Mouse (Mus musculus): ENCODE results near the gene Armc12. TPM values are rescaled to one million over a fixed set of nuclear protein-coding genes. Genes with fewer than 3 reads are reported as not detected.

Armc12 gene
- polyA plus RNA-seq, 1 experiment: not detected

DNA sequence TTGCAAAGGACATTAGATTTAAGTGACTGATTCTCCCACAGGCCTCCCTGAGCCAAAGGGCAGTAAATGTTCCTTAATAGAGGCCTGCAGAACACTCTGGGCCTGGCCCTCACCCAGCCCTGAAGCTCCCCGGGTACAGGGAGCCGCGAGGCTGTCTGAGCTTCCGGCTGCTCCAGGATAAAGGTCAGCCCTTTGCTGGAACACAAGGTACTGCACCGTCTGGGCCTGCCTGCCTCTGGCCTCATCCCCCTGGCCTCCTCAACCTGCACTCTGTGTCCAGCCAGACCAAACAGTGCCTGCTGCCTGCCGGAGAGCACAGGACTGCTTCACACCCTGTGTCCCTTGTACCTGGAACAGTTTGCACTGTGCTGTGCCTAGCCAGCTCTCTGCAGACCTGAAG lies 17.9 kb upstream of the Armc12 start:
- TF ChIP-seq POLR2A (IDR thresholded peaks at IDR 0.05; ENCODE audit: low read depth, low read length): no peak
- TF ChIP-seq CTCF (IDR thresholded peaks at IDR 0.05; ENCODE audit: borderline replicate concordance, insufficient read depth, low read length): no peak
- Histone ChIP-seq H3K4me3 (ENCODE audit: insufficient read depth, low read length) (no peak overlapping the region), H3K27ac (ENCODE audit: insufficient read depth, low read length) (no peak overlapping the region), H3K4me1 (ENCODE audit: control insufficient read depth, insufficient read depth, low read length) (peaks cover 13% of the 10 kb centered on the region)

DNA sequence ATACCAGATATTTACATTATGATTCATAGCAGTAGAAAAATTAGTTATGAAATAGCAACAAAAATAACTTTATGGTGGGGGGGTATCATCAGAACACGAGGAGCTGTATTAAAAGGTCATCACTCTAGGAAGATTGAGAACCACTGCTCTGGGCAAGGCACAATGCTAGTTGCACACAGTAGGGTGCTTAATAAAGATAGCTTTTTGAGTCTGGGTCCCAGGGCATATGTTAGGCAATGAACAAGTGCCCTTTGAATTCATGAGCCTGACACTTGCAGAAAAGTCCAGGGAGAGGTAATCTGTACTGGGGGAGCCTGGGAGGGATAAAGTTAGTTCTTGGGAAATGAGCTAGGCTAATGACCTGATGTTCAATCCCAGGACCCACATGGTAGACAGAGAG lies 17.3 kb upstream of the Armc12 start:
- no peak overlapping the region for H3K4me3 ChIP-seq (ENCODE audit: insufficient read depth, low read length)
- H3K27ac ChIP-seq (ENCODE audit: insufficient read depth, low read length): no peak overlapping the region
- H3K4me1 ChIP-seq (ENCODE audit: control insufficient read depth, insufficient read depth, low read length): peaks cover 13% of the 10 kb centered on the region
- TF ChIP-seq POLR2A (IDR thresholded peaks at IDR 0.05; ENCODE audit: low read depth, low read length) (no peak), CTCF (IDR thresholded peaks at IDR 0.05; ENCODE audit: borderline replicate concordance, insufficient read depth, low read length) (no peak)

DNA sequence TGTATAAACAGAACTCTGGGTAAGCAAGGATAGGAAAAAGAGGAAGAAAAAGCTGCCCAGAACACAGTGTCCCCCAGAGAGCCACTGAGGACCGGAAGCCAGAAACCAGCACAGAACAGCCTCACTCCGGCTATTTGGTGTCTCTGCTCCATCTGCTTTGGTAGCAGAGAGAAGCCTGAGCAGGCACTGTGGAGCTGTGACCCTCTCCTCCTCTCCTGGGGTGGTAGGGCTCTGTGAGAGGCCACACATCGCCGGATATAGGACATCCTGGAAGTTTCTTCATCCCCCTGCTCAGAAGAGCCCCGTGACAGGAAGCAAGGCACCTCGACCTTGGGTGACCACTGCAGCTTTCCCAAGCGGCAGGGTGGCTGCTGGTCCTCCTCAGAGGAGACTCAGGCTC lies 16.8 kb upstream of the Armc12 start:
- H3K27ac ChIP-seq (ENCODE audit: insufficient read depth, low read length): no peak overlapping the region
- H3K4me1 ChIP-seq (ENCODE audit: control insufficient read depth, insufficient read depth, low read length): peaks cover 13% of the 10 kb centered on the region
- H3K4me3 ChIP-seq (ENCODE audit: insufficient read depth, low read length): no peak overlapping the region
- TF ChIP-seq CTCF (IDR thresholded peaks at IDR 0.05; ENCODE audit: borderline replicate concordance, insufficient read depth, low read length) (no peak), POLR2A (IDR thresholded peaks at IDR 0.05; ENCODE audit: low read depth, low read length) (no peak)

DNA sequence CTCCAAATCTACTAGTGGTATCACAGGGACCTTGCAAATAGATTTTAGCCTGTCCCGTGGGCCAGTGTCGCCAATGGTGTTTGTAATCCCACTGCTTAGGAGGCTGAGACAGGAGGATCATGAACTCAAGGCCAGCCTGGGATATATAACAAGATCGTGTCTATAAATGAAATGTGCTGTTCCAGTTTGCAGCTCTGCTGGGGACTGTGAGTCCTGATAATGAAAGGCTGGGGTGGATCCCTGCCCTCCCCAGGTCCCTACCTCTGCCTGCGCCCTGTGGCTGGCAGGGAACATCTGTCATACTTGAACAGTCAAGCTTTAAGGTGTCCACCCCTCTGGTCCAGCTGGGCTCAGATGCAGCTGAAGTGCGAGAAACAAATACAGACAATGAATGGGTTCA lies 16.1 kb upstream of the Armc12 start:
- Histone ChIP-seq H3K27ac (ENCODE audit: insufficient read depth, low read length) (no peak overlapping the region), H3K4me1 (ENCODE audit: control insufficient read depth, insufficient read depth, low read length) (peaks cover 13% of the 10 kb centered on the region), H3K4me3 (ENCODE audit: insufficient read depth, low read length) (no peak overlapping the region)
- no peak for TF ChIP-seq CTCF (IDR thresholded peaks at IDR 0.05; ENCODE audit: borderline replicate concordance, insufficient read depth, low read length)

DNA sequence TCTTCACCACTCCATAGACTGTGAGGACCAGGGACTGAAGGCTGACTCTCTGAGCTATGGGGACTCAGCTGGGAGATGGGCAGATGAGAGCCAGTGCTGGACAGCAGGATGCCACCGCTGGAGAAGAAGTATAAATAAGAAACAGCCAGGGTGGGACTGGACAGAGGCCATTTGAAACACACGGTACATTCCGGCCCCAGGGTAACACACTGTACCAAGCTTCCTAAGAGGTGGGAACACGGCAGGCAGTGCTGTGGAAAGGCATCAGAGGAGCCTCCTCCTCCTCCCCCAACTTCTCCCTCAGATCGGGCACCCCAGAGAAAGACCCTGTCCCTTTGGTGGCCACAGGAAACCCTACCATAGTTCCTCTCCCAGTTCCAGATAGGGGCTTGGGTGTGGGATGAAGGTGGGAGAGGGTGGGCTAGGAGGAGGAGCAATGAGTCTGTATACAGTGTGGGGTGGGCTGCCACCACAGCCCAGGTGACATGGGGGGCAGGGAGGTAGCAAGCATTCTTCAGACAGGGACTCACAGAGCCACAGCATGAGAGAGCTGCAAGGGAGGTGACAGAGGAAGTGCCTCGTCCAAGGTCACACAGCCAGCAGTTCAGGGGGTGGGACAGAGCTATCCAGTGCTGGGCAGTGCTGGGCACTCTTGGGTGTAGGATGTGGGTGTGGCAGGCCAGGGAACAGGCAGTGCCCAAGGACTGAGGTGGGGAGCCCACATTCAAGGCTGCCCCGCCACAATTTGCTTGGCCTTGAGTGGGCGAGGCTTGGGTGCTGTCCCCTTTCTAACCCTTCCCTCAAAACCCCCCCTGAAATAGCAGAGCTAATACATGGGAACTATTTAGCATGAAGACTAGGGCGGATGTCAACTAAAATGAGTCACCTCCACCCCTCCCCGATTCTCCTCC lies 14.9 kb upstream of the Armc12 start:
- Histone ChIP-seq H3K27ac (ENCODE audit: insufficient read depth, low read length) (no peak overlapping the region), H3K4me1 (ENCODE audit: control insufficient read depth, insufficient read depth, low read length) (peaks cover 13% of the 10 kb centered on the region), H3K4me3 (ENCODE audit: insufficient read depth, low read length) (no peak overlapping the region)
- no peak for TF ChIP-seq CTCF (IDR thresholded peaks at IDR 0.05; ENCODE audit: borderline replicate concordance, insufficient read depth, low read length)

DNA sequence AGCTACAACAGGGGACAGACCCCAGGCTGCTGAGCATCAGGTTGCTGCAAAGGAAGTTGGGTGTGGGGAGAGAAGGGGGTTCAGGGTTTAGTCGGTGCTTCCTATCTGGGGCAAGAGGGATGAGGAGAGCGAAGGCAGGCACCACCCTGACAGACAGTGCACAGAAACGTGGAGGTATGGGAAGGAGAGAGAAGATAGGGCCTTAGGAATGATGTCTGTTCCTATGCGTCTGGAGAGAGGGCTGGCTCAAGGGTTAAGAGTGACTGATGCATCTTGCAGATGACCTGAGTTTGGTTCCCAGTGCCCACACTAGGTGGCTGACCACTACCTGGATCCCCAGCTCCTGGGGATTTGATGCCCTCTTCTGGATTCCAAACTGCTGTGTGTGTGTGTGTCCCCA lies 13.7 kb upstream of the Armc12 start:
- H3K4me3 ChIP-seq (ENCODE audit: insufficient read depth, low read length): no peak overlapping the region
- no peak overlapping the region for H3K27ac ChIP-seq (ENCODE audit: insufficient read depth, low read length)
- peaks cover 11% of the 10 kb centered on the region for H3K4me1 ChIP-seq (ENCODE audit: control insufficient read depth, insufficient read depth, low read length)
- TF ChIP-seq POLR2A (IDR thresholded peaks at IDR 0.05; ENCODE audit: low read depth, low read length) (no peak), CTCF (IDR thresholded peaks at IDR 0.05; ENCODE audit: borderline replicate concordance, insufficient read depth, low read length) (no peak)

DNA sequence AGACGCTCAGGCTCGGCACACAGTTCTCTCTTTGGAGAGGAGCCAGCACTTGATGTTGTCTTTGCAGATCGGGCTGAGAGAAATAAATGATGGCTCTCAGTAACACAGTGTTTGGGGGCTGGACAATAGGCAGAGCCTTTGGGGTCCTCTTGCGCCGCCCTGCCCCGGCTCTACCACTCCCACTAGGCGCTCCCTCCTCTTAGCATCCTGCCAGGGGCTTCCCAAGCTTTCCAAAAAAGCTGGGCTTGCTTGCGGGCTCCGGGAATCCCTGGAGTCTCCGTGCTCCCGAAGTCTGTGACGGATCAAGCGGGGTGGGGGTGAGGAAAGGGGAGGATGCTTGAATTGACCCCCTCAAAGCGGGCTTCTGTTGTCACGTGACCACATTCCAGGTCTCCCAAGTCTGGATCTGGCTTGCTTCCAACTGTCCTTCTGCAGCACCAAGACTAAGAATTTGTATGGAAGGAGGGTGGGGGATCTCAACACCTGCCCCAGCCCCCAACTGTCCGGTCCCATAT lies 13.1 kb upstream of the Armc12 start, which contains the start of gene Fkbp5:
Gene Fkbp5 (minus strand): TSS at position 87 of the 515 bp plus-strand sequence.
- H3K4me3 ChIP-seq (ENCODE audit: insufficient read depth, low read length): peak within 1 kb of the TSS; percentile 20
- H3K4me1 ChIP-seq (ENCODE audit: control insufficient read depth, insufficient read depth, low read length): peaks cover 11% of the 10 kb centered on the region
- no peak for TF ChIP-seq CTCF (IDR thresholded peaks at IDR 0.05; ENCODE audit: borderline replicate concordance, insufficient read depth, low read length)
- TF ChIP-seq POLR2A (IDR thresholded peaks at IDR 0.05; ENCODE audit: low read depth, low read length): no peak
- H3K27ac ChIP-seq (ENCODE audit: insufficient read depth, low read length): no peak within 1 kb of the TSS

DNA sequence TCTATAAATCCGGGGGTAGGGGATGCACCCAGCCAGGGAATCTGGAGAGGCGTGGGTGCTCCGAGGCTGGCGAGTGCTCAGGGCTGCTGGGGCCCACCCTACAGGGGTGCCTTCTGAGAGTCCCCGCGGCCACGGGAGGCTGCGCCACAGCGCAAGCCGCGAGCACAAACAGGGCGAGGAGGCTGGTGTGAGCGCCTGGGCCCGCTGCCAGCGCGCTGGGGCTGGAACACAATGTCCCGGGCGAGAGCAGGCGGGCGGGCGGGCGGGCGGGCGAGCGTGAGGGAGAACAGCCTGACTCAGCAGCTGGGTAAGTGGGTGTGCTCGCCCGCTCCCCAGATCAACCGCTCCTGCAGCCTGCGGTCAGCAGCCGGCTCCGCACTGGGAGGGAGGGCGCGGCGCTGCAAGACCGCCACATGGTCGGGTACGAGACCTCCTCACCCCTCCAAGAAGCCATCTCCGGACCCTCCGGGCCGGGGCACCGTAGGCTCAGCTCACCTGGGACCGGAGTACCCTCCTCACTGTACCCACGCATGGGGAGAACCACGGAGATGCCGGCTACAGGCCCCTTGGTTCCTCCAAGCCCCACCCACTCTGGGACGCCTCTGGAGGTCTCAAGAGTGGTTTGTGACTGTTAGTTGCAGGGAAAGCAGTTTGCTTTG lies 12.5 kb upstream of the Armc12 start:
- H3K27ac ChIP-seq (ENCODE audit: insufficient read depth, low read length): no peak overlapping the region
- peak overlapping the region; percentile 20 for H3K4me3 ChIP-seq (ENCODE audit: insufficient read depth, low read length)
- H3K4me1 ChIP-seq (ENCODE audit: control insufficient read depth, insufficient read depth, low read length): peaks cover 7% of the 10 kb centered on the region; the same call in 1 of the 2 replicates
- TF ChIP-seq POLR2A (IDR thresholded peaks at IDR 0.05; ENCODE audit: low read depth, low read length): no peak
- no peak for TF ChIP-seq CTCF (IDR thresholded peaks at IDR 0.05; ENCODE audit: borderline replicate concordance, insufficient read depth, low read length)

DNA sequence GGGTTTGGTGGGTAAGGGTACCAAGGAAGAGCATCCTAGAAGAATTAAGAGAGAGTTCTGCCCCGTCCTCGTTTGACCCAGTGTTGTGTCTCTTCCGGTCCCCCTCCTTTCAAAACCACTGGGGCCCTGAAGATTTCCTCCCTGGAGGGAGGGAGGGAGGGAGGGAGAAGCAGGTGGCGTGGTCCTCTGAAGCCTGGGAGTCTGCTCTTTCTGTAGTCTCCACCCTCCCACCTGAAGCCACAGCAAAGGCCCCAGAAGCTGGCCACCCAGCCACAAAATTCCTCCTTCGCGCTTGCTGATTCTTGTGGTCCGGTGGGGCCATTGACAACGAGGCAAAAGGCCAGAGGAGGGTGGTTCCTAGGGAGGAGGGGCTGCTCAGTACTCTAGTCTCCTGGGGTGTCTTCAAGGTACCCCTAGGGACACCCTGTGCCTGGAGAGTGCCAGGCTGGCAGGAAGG lies 12.0 kb upstream of the Armc12 start:
- TF ChIP-seq CTCF (IDR thresholded peaks at IDR 0.05; ENCODE audit: borderline replicate concordance, insufficient read depth, low read length) (no peak), POLR2A (IDR thresholded peaks at IDR 0.05; ENCODE audit: low read depth, low read length) (no peak)
- no peak overlapping the region for H3K27ac ChIP-seq (ENCODE audit: insufficient read depth, low read length)

DNA sequence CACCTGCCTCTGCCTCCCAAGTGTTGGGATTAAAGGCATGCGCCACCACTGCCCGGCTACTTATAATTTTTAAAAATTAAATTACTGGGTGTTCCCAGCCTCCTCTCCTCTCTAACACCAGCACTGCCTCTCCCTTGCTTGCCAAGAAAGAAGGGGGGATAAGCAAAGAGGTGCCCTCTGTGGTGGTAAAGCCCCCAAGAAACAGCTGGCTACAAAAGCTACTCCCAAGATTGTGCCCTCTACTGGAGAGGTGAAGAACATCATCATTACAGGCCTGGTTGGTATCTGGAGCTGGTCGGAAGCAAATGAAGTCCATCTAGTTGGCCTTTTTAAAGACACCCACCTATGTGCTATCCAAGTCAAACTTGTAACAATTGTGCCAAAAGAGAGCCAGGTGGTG lies 10.8 kb upstream of the Armc12 start:
- no peak for TF ChIP-seq POLR2A (IDR thresholded peaks at IDR 0.05; ENCODE audit: low read depth, low read length)
- TF ChIP-seq CTCF (IDR thresholded peaks at IDR 0.05; ENCODE audit: borderline replicate concordance, insufficient read depth, low read length): no peak
- H3K4me1 ChIP-seq (ENCODE audit: control insufficient read depth, insufficient read depth, low read length): peaks cover 7% of the 10 kb centered on the region; the same call in 1 of the 2 replicates
- H3K27ac ChIP-seq (ENCODE audit: insufficient read depth, low read length): no peak overlapping the region
- H3K4me3 ChIP-seq (ENCODE audit: insufficient read depth, low read length): no peak overlapping the region

More for the DNA sequence above, 12.0 kb upstream of the Armc12 start:
- Histone ChIP-seq H3K4me3 (ENCODE audit: insufficient read depth, low read length) (peak overlapping the region; percentile 19; the same call in 1 of the 2 replicates), H3K4me1 (ENCODE audit: control insufficient read depth, insufficient read depth, low read length) (peaks cover 7% of the 10 kb centered on the region; the same call in 1 of the 2 replicates)
